Mouse (Mus musculus): ENCODE measurements around the gene Zfp160.
"Not testable (repeated sequence)": the region's sequence is repeated elsewhere in the genome, so short reads cannot be mapped to it uniquely, and the experiment has no call there.

The Zfp160 gene

GRCm38 (mm10) chr17:21050901-21051300 lies 42.2 kb downstream of the Zfp160 start:
- H3K4me3 ChIP-seq (replicated peaks; ENCODE audit: low read length), result no peak overlapping the region

GRCm38 (mm10) chr17:21051341-21051740 lies 42.6 kb downstream of the Zfp160 start:
- not testable (repeated sequence) for H3K9me3 ChIP-seq (ENCODE audit: low read length); H3K27me3 ChIP-seq (ENCODE audit: insufficient read depth, low read length); H3K4me1 ChIP-seq (replicated peaks; ENCODE audit: low read depth, low read length); H3K4me3 ChIP-seq (replicated peaks; ENCODE audit: low read length); H3K36me3 ChIP-seq (ENCODE audit: insufficient read depth, low read length)

More at GRCm38 (mm10) chr17:21050901-21051300, 42.2 kb downstream of the Zfp160 start:
- TF ChIP-seq NANOG (IDR thresholded peaks at IDR 0.05; ENCODE audit: borderline replicate concordance, low read length) (no peak), CTCF (conservative IDR thresholded peaks at IDR 0.05; ENCODE audit: low read length) (no peak), POU5F1 (IDR thresholded peaks at IDR 0.05; ENCODE audit: borderline replicate concordance, low read length) (no peak)
- H3K36me3 ChIP-seq (ENCODE audit: insufficient read depth, low read length), result no peaks in the 10 kb centered on the region
- H3K9me3 ChIP-seq (ENCODE audit: low read length), result no peaks in the 10 kb centered on the region
- no peaks in the 10 kb centered on the region for H3K27me3 ChIP-seq (ENCODE audit: insufficient read depth, low read length)
- no peaks in the 10 kb centered on the region for H3K4me1 ChIP-seq (replicated peaks; ENCODE audit: low read depth, low read length)

GRCm38 (mm10) chr17:21051919-21052318 lies 43.2 kb downstream of the Zfp160 start:
- H3K36me3 ChIP-seq (ENCODE audit: insufficient read depth, low read length); H3K27me3 ChIP-seq (ENCODE audit: insufficient read depth, low read length); H3K4me3 ChIP-seq (replicated peaks; ENCODE audit: low read length); H3K9me3 ChIP-seq (ENCODE audit: low read length); H3K4me1 ChIP-seq (replicated peaks; ENCODE audit: low read depth, low read length): not testable (repeated sequence)

GRCm38 (mm10) chr17:21053267-21053666 lies 44.6 kb downstream of the Zfp160 start:
- Histone ChIP-seq H3K4me1 (replicated peaks; ENCODE audit: low read depth, low read length) (no peaks in the 10 kb centered on the region), H3K36me3 (ENCODE audit: insufficient read depth, low read length) (no peaks in the 10 kb centered on the region), H3K9me3 (ENCODE audit: low read length) (no peaks in the 10 kb centered on the region), H3K4me3 (replicated peaks; ENCODE audit: low read length) (no peak overlapping the region), H3K27me3 (ENCODE audit: insufficient read depth, low read length) (no peaks in the 10 kb centered on the region)
- no peak for TF ChIP-seq NANOG (IDR thresholded peaks at IDR 0.05; ENCODE audit: borderline replicate concordance, low read length)
- no peak for TF ChIP-seq CTCF (conservative IDR thresholded peaks at IDR 0.05; ENCODE audit: low read length)
- TF ChIP-seq POU5F1 (IDR thresholded peaks at IDR 0.05; ENCODE audit: borderline replicate concordance, low read length), result no peak

- H3K9me3 ChIP-seq (ENCODE audit: low read length); H3K36me3 ChIP-seq (ENCODE audit: insufficient read depth, low read length); H3K4me1 ChIP-seq (replicated peaks; ENCODE audit: low read depth, low read length); H3K27me3 ChIP-seq (ENCODE audit: insufficient read depth, low read length); H3K4me3 ChIP-seq (replicated peaks; ENCODE audit: low read length): not testable (repeated sequence)
These were observed 46.4 kb downstream of the Zfp160 start for GRCm38 (mm10) chr17:21055111-21055510.

- Histone ChIP-seq H3K27me3 (ENCODE audit: insufficient read depth, low read length) (no peaks in the 10 kb centered on the region), H3K4me3 (replicated peaks; ENCODE audit: low read length) (no peak overlapping the region), H3K4me1 (replicated peaks; ENCODE audit: low read depth, low read length) (peaks cover 42% of the 10 kb centered on the region), H3K9me3 (ENCODE audit: low read length) (no peaks in the 10 kb centered on the region), H3K36me3 (ENCODE audit: insufficient read depth, low read length) (no peaks in the 10 kb centered on the region)
- TF ChIP-seq CTCF (conservative IDR thresholded peaks at IDR 0.05; ENCODE audit: low read length) (no peak), POU5F1 (IDR thresholded peaks at IDR 0.05; ENCODE audit: borderline replicate concordance, low read length) (no peak), NANOG (IDR thresholded peaks at IDR 0.05; ENCODE audit: borderline replicate concordance, low read length) (no peak)
These were observed 56.8 kb downstream of the Zfp160 start for GRCm38 (mm10) chr17:21065501-21065900.

- no peaks in the 10 kb centered on the region for H3K9me3 ChIP-seq (ENCODE audit: low read length)
- no peaks in the 10 kb centered on the region for H3K36me3 ChIP-seq (ENCODE audit: insufficient read depth, low read length)
- H3K4me3 ChIP-seq (replicated peaks; ENCODE audit: low read length), result no peak overlapping the region
- no peak for TF ChIP-seq NANOG (IDR thresholded peaks at IDR 0.05; ENCODE audit: borderline replicate concordance, low read length)
- no peak for TF ChIP-seq POU5F1 (IDR thresholded peaks at IDR 0.05; ENCODE audit: borderline replicate concordance, low read length)
- no peak for TF ChIP-seq CTCF (conservative IDR thresholded peaks at IDR 0.05; ENCODE audit: low read length)
- H3K27me3 ChIP-seq (ENCODE audit: insufficient read depth, low read length), result no peaks in the 10 kb centered on the region
- peaks cover 42% of the 10 kb centered on the region for H3K4me1 ChIP-seq (replicated peaks; ENCODE audit: low read depth, low read length)
These were observed 58.3 kb downstream of the Zfp160 start for GRCm38 (mm10) chr17:21067036-21067435.

GRCm38 (mm10) chr17:21069443-21069842 lies 60.7 kb downstream of the Zfp160 start:
- not testable (repeated sequence) for H3K4me3 ChIP-seq (replicated peaks; ENCODE audit: low read length); H3K36me3 ChIP-seq (ENCODE audit: insufficient read depth, low read length); H3K27me3 ChIP-seq (ENCODE audit: insufficient read depth, low read length)
- peaks cover 38% of the 10 kb centered on the region for H3K4me1 ChIP-seq (replicated peaks; ENCODE audit: low read depth, low read length)
- peaks cover 19% of the 10 kb centered on the region for H3K9me3 ChIP-seq (ENCODE audit: low read length)

- H3K9me3 ChIP-seq (ENCODE audit: low read length), result peaks cover 21% of the 10 kb centered on the region
- not testable (repeated sequence) for H3K27me3 ChIP-seq (ENCODE audit: insufficient read depth, low read length)
These were observed 62.3 kb downstream of the Zfp160 start for GRCm38 (mm10) chr17:21070971-21071370.

More at GRCm38 (mm10) chr17:21070971-21071370, 62.3 kb downstream of the Zfp160 start:
- H3K4me1 ChIP-seq (replicated peaks; ENCODE audit: low read depth, low read length), result peaks cover 23% of the 10 kb centered on the region
- H3K4me3 ChIP-seq (replicated peaks; ENCODE audit: low read length); H3K36me3 ChIP-seq (ENCODE audit: insufficient read depth, low read length): not testable (repeated sequence)

Measured in E14TG2a.4 (cell line).